Mouse (Mus musculus): ENCODE measurements around the gene Gm49396.

The Gm49396 gene

GRCm38 (mm10) chr7:30586455-30587020 lies 23.4 kb downstream of the Gm49396 start:
- no peak for DNase-seq (ENCODE audit: low spot score in 2 of 2)

GRCm38 (mm10) chr7:30587842-30588667 lies 24.9 kb downstream of the Gm49396 start:
- peak in 1 of 2 experiments; percentile 38 for DNase-seq (ENCODE audit: low spot score in 2 of 2)

DNA sequence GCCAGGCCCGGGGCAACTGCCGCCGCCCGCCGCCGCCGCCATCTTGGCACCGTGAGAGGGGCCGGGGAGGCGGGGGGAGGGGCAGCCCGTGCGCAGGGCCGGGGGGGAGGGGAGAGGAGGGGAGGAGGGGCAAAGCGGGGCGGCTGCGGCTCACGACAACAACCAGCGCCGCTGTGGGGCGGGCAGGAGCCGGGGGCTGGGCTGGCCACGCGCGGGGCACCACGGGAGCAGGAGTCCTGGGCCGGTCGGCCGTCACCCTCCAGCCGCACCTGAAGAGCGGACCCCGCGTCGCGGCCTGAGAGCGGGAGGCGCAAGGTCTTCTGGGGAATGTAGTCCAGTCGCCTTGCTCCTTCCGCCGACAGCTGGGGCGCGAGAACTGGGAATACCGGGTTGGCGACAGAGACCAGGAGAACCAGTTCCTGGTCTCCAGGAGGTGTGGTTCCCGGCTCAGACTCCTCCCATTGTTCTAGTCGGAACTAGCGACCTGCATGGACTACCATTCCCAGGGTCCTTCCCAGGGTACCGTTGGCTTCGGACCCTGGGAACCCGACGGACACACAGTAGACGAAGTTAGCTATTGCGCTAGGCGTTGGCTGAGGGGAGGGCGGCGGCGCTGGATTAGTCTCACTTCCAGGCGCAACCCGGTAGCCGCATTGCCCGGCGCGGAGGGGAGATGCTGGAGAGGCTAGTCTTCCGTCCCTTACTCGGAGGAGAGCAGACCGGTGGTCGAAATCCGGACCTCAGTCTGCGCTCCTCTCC lies 25.7 kb downstream of the Gm49396 start, which contains the start of gene Kmt2b:
Kmt2b (minus strand) TSS at position 51 of the 759 bp plus-strand sequence.
- peak; percentile 98 for DNase-seq (ENCODE audit: low spot score in 2 of 2)

DNA sequence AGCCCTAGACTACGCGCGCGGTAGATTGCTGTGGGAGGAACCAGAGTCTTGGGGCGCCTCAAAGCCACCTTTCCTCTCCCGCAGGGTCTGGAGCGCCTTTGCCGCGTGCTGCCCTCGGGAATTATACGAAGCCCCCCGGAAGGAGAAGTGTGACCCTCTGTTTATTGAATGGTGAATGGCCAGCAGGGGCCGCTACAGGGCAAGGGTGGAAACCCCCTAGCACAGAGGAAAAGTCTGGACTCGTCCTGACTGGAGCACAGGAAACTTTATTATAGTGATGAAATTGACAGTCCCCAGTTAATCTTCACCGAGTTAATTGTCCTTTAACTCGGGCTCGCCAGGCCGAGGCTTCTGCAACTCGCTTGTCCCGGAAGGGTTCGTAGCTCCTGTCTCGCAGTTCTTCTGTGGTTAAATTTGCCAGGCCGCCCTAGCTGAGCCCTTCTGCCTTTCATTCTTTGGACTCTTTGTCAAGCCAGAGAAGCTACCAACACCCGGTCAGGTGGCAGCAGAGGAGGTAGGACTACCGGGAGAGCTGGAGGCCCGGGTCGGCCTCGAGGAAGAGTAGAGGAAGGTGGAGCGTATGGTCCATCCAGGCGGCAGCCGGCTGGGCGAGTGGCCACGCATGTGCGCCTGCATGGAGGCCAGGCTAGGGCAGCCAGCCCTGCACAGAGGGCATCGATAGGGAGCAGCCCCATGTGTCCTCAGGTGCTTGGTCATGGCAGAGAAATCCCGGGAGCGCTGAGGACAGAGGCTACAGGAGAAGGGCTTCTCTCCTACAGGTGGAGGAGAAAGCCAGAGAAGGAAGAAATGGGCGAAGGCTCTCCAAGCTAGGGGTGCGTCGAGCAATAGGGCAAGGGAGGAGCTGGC lies 26.5 kb downstream of the Gm49396 start:
- DNase-seq (ENCODE audit: low spot score in 2 of 2): peak; percentile 77 to 84

DNA sequence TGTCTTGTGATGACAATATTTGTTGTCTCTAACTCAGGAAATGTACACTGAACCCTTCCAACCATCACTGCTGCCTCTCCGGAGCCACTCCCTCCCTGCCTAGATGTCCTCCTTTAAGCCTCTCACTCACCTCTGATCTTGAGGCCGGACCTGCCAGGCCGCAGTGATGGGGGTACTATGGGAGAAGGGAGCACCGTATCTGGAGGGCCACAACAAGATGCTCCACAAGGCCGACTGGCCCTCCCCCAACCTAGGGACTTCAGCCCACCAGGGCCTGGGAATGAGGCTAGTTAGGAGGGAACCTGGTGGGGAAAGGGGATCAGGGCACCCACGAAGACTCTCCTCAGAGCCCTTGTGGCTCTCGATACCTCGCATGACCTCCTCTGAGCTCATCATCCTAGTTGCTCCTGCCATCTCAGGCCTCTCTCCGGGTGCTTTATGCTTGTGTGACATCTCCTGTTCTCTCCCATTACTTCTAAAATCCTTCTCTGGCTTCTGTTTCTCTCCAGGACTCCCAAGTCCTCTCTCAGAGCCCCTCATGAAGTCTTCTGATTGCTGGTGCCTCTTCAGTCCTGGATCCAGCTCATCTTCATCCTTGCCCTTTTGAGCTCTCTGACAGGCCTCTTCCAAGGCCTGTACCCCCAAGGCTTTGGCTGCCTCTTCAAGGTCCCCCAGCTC lies 27.9 kb downstream of the Gm49396 start:
- no peak for DNase-seq (ENCODE audit: low spot score in 2 of 2)

GRCm38 (mm10) chr7:30591605-30591951 lies 28.4 kb downstream of the Gm49396 start:
- no peak for DNase-seq (ENCODE audit: low spot score in 2 of 2)

GRCm38 (mm10) chr7:30592772-30593423 lies 29.8 kb downstream of the Gm49396 start:
- DNase-seq (ENCODE audit: low spot score in 2 of 2): no peak

- no peak for DNase-seq (ENCODE audit: low spot score in 2 of 2)
Measured at GRCm38 (mm10) chr7:30593579-30594509, 30.7 kb downstream of the Gm49396 start.

GRCm38 (mm10) chr7:30594510-30595024 lies 31.4 kb downstream of the Gm49396 start:
- DNase-seq (ENCODE audit: low spot score in 2 of 2): no peak

- DNase-seq (ENCODE audit: low spot score in 2 of 2): no peak
Measured at GRCm38 (mm10) chr7:30596093-30596492, 32.9 kb downstream of the Gm49396 start.

GRCm38 (mm10) chr7:30596811-30597210 lies 33.7 kb downstream of the Gm49396 start:
- no peak for DNase-seq (ENCODE audit: low spot score in 2 of 2)

DNA sequence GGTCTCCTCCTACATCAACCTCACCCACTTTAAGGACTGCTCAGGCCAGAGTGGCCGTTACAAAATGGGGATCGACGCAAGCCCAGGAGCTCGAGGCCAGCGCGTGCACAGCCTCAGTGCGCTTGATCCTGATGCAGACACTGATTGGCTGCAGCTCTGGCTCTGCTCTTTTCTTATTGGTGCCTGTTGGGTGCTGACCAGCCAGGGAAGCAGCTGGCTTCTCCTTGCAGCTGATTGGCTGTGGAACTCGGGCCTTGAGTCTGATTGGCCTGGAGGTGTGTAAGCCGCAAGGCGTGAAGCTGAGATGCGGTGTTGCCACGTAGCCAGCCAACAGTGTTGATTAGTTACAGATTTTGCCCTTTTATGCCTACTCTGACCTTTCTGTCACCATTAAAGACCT lies 35.6 kb downstream of the Gm49396 start, which contains the start of gene Zbtb32:
Zbtb32 (minus strand) TSS at position 124 of the 400 bp plus-strand sequence.
- DNase-seq (ENCODE audit: low spot score in 2 of 2): no peak

DNA sequence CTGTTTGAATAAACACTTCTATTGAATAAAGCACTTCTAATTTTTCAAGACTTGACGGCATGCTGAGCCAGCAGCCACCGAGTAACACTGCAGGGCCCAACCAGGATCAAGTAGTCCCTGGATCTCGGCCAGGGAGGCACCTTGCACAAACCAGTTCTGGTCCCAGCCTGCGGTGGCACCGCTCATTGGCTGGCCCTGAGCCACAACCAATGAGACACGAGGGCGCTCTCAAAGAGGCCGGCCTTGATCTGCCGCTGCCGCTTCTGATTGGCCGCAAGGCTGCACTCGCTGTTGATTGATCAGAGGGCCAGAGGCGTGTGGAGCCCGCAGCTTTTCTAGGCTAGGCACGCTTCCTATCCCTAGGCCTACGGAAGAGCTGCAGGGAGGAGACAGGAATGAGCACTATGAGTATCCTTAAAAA lies 36.8 kb downstream of the Gm49396 start:
- DNase-seq (ENCODE audit: low spot score in 2 of 2): peak; percentile 74 to 81

DNA sequence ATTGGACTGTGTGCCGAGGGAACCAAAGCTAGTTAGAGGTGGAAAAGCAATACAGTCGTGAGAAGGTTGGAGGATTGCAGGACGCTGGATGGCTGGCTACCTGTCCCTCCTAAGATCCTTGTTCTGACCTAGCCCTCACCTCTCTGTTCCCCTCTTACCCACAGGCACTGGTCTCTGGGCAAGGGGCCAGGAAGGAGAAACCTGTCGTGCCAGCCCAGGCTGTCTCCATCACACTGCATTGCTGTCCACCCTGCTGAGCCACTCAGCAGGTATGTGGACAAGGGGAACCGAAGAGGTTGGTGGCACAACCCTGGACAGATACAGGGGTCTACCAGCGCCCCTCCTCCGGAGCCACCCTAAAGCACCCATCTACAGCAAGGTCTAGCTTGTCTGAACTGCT lies 37.5 kb downstream of the Gm49396 start:
- DNase-seq (ENCODE audit: low spot score in 2 of 2): no peak

DNA sequence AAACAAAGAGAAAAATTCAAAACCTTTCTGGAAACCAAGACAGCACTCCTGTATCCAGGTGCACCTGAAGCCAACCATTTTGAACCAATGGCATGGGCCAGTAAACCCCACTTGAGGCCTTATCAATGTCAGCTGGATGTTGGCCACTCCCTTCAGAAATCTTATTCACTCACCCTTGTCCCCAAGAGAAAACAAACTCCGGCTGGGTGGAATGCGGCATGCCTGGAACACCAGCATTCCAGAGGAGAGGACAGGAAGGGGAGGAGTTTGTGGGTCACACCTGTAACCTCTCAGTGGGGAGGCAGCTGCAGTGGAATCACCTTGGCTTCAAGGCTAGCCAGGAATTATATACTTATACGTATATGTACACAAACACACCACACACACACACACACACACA lies 39.4 kb downstream of the Gm49396 start:
- DNase-seq (ENCODE audit: low spot score in 2 of 2): no peak

- DNase-seq (ENCODE audit: low spot score in 2 of 2): no peak
Measured at GRCm38 (mm10) chr7:30604424-30604823, 41.3 kb downstream of the Gm49396 start.

- no peak for DNase-seq (ENCODE audit: low spot score in 2 of 2)
Measured at GRCm38 (mm10) chr7:30604944-30605343, 41.8 kb downstream of the Gm49396 start.

DNA sequence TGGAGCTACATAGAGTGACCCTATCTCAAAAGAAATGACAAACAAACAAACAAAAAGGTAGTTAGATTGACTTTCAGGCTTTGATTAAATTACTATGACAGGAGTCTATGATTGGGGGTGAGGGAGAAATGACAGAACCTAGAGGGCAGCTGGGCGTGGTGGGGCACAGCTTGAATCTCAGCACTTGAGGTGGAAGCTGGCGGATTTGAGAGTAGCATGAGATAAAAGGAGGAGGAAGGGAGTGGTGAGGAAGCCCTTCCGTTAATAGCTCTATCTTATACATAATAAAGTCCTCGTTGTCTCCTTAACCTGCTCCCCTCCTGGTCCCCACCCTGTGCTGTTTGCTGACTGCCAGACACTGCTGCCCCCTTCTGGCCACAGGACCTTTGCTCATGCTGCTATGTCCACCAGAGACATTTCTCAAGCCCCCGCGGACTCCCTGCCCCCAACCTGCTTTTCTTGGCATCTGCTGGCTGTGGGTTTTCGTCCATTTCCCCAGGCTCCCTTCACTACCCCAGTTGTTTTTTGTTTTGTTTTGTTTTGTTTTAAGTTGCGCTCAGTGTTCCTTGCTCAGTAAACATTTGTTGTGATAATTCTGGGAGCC lies 44.7 kb downstream of the Gm49396 start:
- DNase-seq (ENCODE audit: low spot score in 2 of 2): no peak

DNA sequence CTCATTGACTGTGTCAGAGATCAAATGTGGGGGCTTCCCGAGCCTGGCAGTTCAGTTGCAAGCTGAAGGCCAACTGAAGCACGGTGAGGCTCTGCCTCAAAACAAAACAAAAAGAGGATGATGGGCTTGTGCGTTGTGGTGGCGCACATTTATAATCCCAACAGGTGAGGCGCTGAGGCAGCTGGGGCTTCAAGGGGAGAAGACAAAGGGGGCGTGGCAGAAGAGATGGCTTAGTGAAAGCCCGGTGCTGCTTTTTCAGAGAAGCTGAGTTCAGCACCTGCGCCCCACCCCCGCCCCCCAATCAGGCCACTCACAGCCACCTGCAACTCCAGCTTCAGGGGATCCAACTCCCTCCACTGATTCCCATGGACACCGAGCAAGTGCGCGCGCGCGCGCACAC lies 45.3 kb downstream of the Gm49396 start:
- DNase-seq (ENCODE audit: low spot score in 2 of 2): no peak
